ENCODE assay signal across 8 mouse cellular contexts in the genomic region with DNA sequence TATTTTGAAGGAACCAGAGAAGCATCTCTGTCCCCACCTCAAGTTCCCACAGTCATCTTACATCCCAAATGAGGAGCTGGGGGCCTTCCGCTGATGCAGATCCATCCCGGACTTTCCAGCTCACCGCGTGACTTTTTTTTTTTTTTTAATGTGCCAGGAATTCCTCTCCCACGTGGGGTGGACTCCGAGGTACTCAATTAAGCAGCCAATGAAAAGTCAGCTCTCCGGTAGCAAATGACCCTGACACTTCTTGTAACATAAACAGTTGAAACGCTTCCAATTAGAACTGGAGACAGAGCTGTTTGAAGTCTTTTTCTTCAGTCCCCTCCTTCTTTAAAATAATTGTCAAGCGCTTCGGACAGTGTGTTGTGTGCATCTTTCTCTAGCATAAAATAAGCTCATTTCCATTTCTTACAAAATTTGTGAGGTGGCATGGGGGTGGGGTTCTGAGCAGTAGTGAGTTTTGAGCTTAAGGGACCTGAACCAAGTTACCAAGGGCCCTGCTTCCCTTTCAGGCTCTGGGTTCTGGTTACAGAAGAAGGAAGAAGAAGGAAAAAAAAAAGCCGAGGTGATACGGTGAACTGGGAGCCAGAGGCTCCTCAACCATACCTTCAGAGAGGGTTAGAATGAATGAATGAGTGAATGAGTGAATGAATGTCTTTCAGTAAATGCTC. TPM values are rescaled to one million over a fixed set of nuclear protein-coding genes. Genes with fewer than 3 reads are reported as not detected.
DNase-seq lines count a peak whose midpoint lies in the region; ATAC-seq and TF ChIP-seq lines count a peak whose summit lies in the region.

No protein-coding gene starts in this region.

- TF ChIP-seq CTCF in C2C12 (IDR thresholded peaks at IDR 0.05; ENCODE audit: control insufficient read depth, insufficient read depth, insufficient read length), result no peak

- peaks cover 4% of the 10 kb centered on the region for H3K79me3 ChIP-seq in C2C12 (ENCODE audit: low read depth)

- TF ChIP-seq POLR2A in myocyte (IDR thresholded peaks at IDR 0.05; ENCODE audit: insufficient read length, low read depth), result no peak

- DNase-seq in adrenal gland, adult (ENCODE audit: inconsistent age in 2 of 2, low spot score in 1 of 2), result peak; percentile 83 to 94
- peak; percentile 90 for DNase-seq in forebrain, embryonic 10.5 days (ENCODE audit: extremely low spot score, low spot score)
- no peak for DNase-seq in frontal cortex, postnatal 14 days (ENCODE audit: low spot score in 2 of 2)
- no peak for DNase-seq in spleen, postnatal 10 days (ENCODE audit: low spot score in 2 of 2)

- H3K9me3 ChIP-seq in forebrain, embryonic 10.5 days, result no peaks in the 10 kb centered on the region
- no peaks in the 10 kb centered on the region for H3K9me3 ChIP-seq in hindbrain, embryonic 12.5 days (replicated peaks)
- no peaks in the 10 kb centered on the region for H3K9me3 ChIP-seq in limb, embryonic 15.5 days

- H3K27ac ChIP-seq in forebrain, embryonic 10.5 days, result peak overlapping the region; percentile 85
- peak overlapping the region; percentile 70 for H3K27ac ChIP-seq in hindbrain, embryonic 12.5 days
- H3K27ac ChIP-seq in limb, embryonic 15.5 days, result peak overlapping the region; percentile 78

- no peak for ATAC-seq in hindbrain, embryonic 12.5 days (ENCODE audit: low FRiP score)
- ATAC-seq in limb, embryonic 15.5 days (ENCODE audit: insufficient number of reproducible peaks, low FRiP score, low TSS enrichment, low read depth), result no peak

- H3K9ac ChIP-seq in hindbrain, embryonic 12.5 days, result no peak overlapping the region
- no peak overlapping the region; the same call in 1 of the 2 replicates for H3K9ac ChIP-seq in limb, embryonic 15.5 days

- H3K36me3 ChIP-seq in C2C12 (ENCODE audit: control insufficient read depth, insufficient read depth), result no peaks in the 10 kb centered on the region
- H3K36me3 ChIP-seq in forebrain, embryonic 10.5 days (replicated peaks), result no peaks in the 10 kb centered on the region
- H3K36me3 ChIP-seq in hindbrain, embryonic 12.5 days, result no peaks in the 10 kb centered on the region
- H3K36me3 ChIP-seq in limb, embryonic 15.5 days, result no peaks in the 10 kb centered on the region
- no peaks in the 10 kb centered on the region for H3K36me3 ChIP-seq in myocyte (ENCODE audit: control insufficient read depth, insufficient read depth)

- no peaks in the 10 kb centered on the region for H3K27me3 ChIP-seq in C2C12 (ENCODE audit: control insufficient read depth, insufficient read depth, insufficient read length)
- peaks cover 46% of the 10 kb centered on the region for H3K27me3 ChIP-seq in forebrain, embryonic 10.5 days (ENCODE audit: poor library complexity, severe bottlenecking)
- H3K27me3 ChIP-seq in hindbrain, embryonic 12.5 days, result peaks cover 33% of the 10 kb centered on the region
- H3K27me3 ChIP-seq in limb, embryonic 15.5 days, result peaks cover 5% of the 10 kb centered on the region; the same call in 1 of the 2 replicates
- H3K27me3 ChIP-seq in myocyte (ENCODE audit: control insufficient read depth, insufficient read depth, insufficient read length), result no peaks in the 10 kb centered on the region

- H3K4me2 ChIP-seq in hindbrain, embryonic 12.5 days (replicated peaks), result peak overlapping the region; percentile 91
- H3K4me2 ChIP-seq in limb, embryonic 15.5 days, result peak overlapping the region; percentile 55
- H3K4me2 ChIP-seq in myocyte (ENCODE audit: low read depth), result peak overlapping the region; percentile 81

- H3K79me2 ChIP-seq in C2C12 (ENCODE audit: control insufficient read depth, insufficient read depth) (peaks cover 15% of the 10 kb centered on the region), myocyte (ENCODE audit: control insufficient read depth, insufficient read depth) (peaks cover 13% of the 10 kb centered on the region)

- WGBS in forebrain, embryonic 10.5 days, result under 1% methylated on average over 12 of the region's 12 CpGs
- 0% methylated on average over 12 of the region's 12 CpGs for WGBS in hindbrain, embryonic 12.5 days
- WGBS in limb, embryonic 15.5 days, result 6% methylated on average over 12 of the region's 12 CpGs

- H3K4me3 ChIP-seq in C2C12 (ENCODE audit: insufficient read depth, poor library complexity, severe bottlenecking) (no peak overlapping the region), myocyte (peak overlapping the region; percentile 94)
- H3K4me3 ChIP-seq in forebrain, embryonic 10.5 days, result peak overlapping the region; percentile 98
- H3K4me3 ChIP-seq in hindbrain, embryonic 12.5 days, result no peak overlapping the region
- H3K4me3 ChIP-seq in limb, embryonic 15.5 days, result peak overlapping the region; percentile 5; the same call in 1 of the 2 replicates

- peaks cover 70% of the 10 kb centered on the region for H3K4me1 ChIP-seq in forebrain, embryonic 10.5 days
- H3K4me1 ChIP-seq in hindbrain, embryonic 12.5 days, result peaks cover 39% of the 10 kb centered on the region
- peaks cover 38% of the 10 kb centered on the region for H3K4me1 ChIP-seq in limb, embryonic 15.5 days

- H3ac ChIP-seq in C2C12 (ENCODE audit: control insufficient read depth, insufficient read length, low read depth) (no peak overlapping the region), myocyte (ENCODE audit: control insufficient read depth, insufficient read length) (no peak overlapping the region)

TF ChIP-seq in C2C12, 6 proteins besides CTCF, POLR2A, EP300 and RAD21:
- TF ChIP-seq USF1 (IDR thresholded peaks at IDR 0.05; ENCODE audit: low read depth) (peak; percentile 52), MAX (IDR thresholded peaks at IDR 0.05) (no peak)

TF ChIP-seq in myocyte, 11 proteins besides CTCF, POLR2A, EP300 and RAD21:
- TF ChIP-seq POLR2AphosphoS2 (IDR thresholded peaks at IDR 0.05; ENCODE audit: insufficient read length, low read depth) (no peak), MYOG (IDR thresholded peaks at IDR 0.05; ENCODE audit: control insufficient read depth in 1 of 3, insufficient read depth in 1 of 3, insufficient read length in 2 of 3, low read depth in 2 of 3) (no peak), USF1 (IDR thresholded peaks at IDR 0.05; ENCODE audit: low read depth) (peak; percentile 55)

RNA-seq across cellular contexts. Expression of a gene that starts 3.5 kb away (rescaled TPM):
- polyA plus RNA-seq in C2C12 (2012; fragmentation: generic; extraction: Trizol) (39.1 TPM), myocyte (2012; fragmentation: generic; extraction: Trizol) (62.1 TPM)
- polyA plus RNA-seq in forebrain, embryonic 10.5 days (2016; fragmentation: Nextera tagmentation; extraction: Ambion mirVana), result 43.4 and 45.6 TPM in 2 replicates
- polyA plus RNA-seq in hindbrain, embryonic 12.5 days (2016; fragmentation: Nextera tagmentation; extraction: Ambion mirVana), result 56.3 and 59.9 TPM in 2 replicates
- polyA plus RNA-seq in limb, embryonic 15.5 days (2015; fragmentation: Nextera tagmentation; extraction: Ambion mirVana), result 38.0 and 42.9 TPM in 2 replicates

Comparison
In these comparisons a context has a peak if more than half of its experiments do, and no peak if none do; other contexts are left out.
1. H3K4me3 ChIP-seq: peak in forebrain, embryonic 10.5 days (single experiment), limb, embryonic 15.5 days (single experiment) and myocyte (single experiment); none in C2C12 (single experiment) and hindbrain, embryonic 12.5 days (single experiment).
2. DNase-seq: peak in adrenal gland, adult (2 of 2) and forebrain, embryonic 10.5 days (single experiment); none in frontal cortex, postnatal 14 days (0 of 2) and spleen, postnatal 10 days (0 of 2).
3. Peak in every context shown above with its lines, with median percentiles within 50 percentile points of each other: H3K27ac ChIP-seq and H3K4me2 ChIP-seq.